Mouse (Mus musculus) C2C12 (cell line): ENCODE measurements at regions not wholly inside any gene's neighbourhood (a gene's known extent, or its start where the extent isn't known, plus 50 kb on each side); places are given as distances from the start of the nearest gene placed in this dataset.

Source experiments
- H3K27me3 ChIP-seq: one replicate; pipeline ENCODE4 v1.6.1; 2011; ENCODE audit not compliant: control insufficient read depth, insufficient read depth, insufficient read length
- H3K36me3 ChIP-seq: one replicate; pipeline ENCODE4 v1.6.1; 2011; ENCODE audit not compliant: control insufficient read depth, insufficient read depth
- H3K4me3 ChIP-seq: one replicate; pipeline ENCODE4 v1.5.1; 2011; ENCODE audit warnings: mild to moderate bottlenecking, control low read depth; ENCODE audit not compliant: poor library complexity, insufficient read depth, severe bottlenecking
- H3K79me2 ChIP-seq: one replicate; pipeline ENCODE4 v1.6.1; 2011; ENCODE audit not compliant: control insufficient read depth, insufficient read depth
- H3K79me3 ChIP-seq: one replicate; pipeline ENCODE4 v1.6.1; 2011; ENCODE audit warnings: low read depth, control low read depth
- H3ac ChIP-seq: one replicate; pipeline ENCODE3; 2011; ENCODE audit warnings: low read depth; ENCODE audit not compliant: control insufficient read depth, insufficient read length
- CEBPB ChIP-seq: IDR thresholded peaks from one replicate; pipeline ENCODE4 v1.6.1; 2011; ENCODE audit warnings: low read depth, mild to moderate bottlenecking, control low read depth, moderate library complexity
- CTCF ChIP-seq: IDR thresholded peaks from one replicate; pipeline ENCODE4 v1.5.1; 2011; ENCODE audit not compliant: control insufficient read depth, insufficient read depth, insufficient read length
- FOSL1 ChIP-seq: IDR thresholded peaks from one replicate; pipeline ENCODE4 v1.8.0; 2011; ENCODE audit warnings: mild to moderate bottlenecking, low read length; ENCODE audit not compliant: poor library complexity, insufficient read depth, severe bottlenecking
- MAX ChIP-seq: IDR thresholded peaks from one replicate; pipeline ENCODE4 v1.6.1; 2011; ENCODE audit warnings: mild to moderate bottlenecking, control low read depth
- MYOD1 ChIP-seq: IDR thresholded peaks from one replicate; pipeline ENCODE4 v1.6.1; 2011; ENCODE audit warnings: low read depth; ENCODE audit not compliant: control insufficient read depth, insufficient read length
- MYOG ChIP-seq: IDR thresholded peaks from one replicate; pipeline ENCODE4 v1.6.1; 2011; ENCODE audit not compliant: control insufficient read depth, insufficient read length; ENCODE audit errors: extremely low read depth
- USF1 ChIP-seq: IDR thresholded peaks from one replicate; pipeline ENCODE4 v1.6.1; 2011; ENCODE audit warnings: low read depth, mild to moderate bottlenecking, control low read depth, moderate library complexity

GRCm38 (mm10) chr14:79844306-79844705 is 73.2 kb upstream of the Pcdh8 start:
- TF ChIP-seq CEBPB, result no peak
- TF ChIP-seq FOSL1, result no peak
- TF ChIP-seq CTCF, result no peak
- TF ChIP-seq MYOD1, result no peak
- TF ChIP-seq MAX, result no peak
- TF ChIP-seq USF1, result no peak
- no peak for TF ChIP-seq MYOG
- Histone ChIP-seq H3K36me3 (no peaks in the 10 kb centered on the region), H3K4me3 (no peak overlapping the region), H3K79me2 (no peaks in the 10 kb centered on the region), H3K27me3 (no peaks in the 10 kb centered on the region), H3K79me3 (no peaks in the 10 kb centered on the region), H3ac (no peak overlapping the region)

DNA sequence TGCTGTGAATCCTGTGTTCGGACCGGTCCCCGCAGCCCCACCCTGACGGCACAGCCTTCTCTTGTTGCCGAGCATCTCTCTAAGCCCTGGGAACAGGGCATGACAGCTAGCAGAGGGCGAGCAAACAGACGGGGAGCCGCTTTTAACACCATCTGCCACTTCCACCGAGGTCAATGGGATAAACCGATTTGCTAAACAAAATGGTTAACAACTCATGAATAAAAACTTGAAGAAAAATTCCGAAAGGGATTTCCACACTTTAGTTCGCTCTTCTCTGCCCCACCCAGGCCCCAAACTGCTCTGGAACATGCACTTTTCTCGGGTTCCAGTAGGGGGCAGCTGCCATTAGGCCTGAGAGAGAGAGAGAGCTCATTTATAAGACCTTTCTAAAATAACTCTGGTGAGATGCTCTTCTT is 72.0 kb upstream of the Pcdh8 start:
- Histone ChIP-seq H3K27me3 (no peaks in the 10 kb centered on the region), H3K79me2 (no peaks in the 10 kb centered on the region), H3ac (no peak overlapping the region), H3K36me3 (no peaks in the 10 kb centered on the region), H3K4me3 (no peak overlapping the region), H3K79me3 (no peaks in the 10 kb centered on the region)
- TF ChIP-seq MAX (no peak), MYOD1 (no peak), CTCF (no peak), FOSL1 (no peak), CEBPB (no peak), MYOG (no peak), USF1 (no peak)

DNA sequence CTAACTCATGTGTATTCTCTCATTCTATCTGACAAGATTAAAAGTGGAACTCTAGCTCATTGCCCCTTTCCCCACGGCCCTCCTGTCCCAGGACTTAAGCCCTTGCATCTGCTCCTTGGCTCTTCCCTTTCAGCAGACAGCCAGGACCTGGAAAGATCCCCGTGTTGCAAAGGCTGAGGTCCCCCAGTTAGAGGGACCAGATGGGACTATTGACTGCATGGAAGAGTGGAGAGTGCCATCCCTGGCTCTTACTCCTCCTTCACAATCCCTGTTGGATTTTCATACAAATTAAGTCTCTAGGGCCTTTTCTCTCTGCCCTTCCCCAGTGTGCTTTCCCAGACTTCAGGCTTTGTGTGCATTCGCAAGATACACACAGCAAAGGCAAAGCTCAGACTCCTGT is 71.6 kb upstream of the Pcdh8 start:
- Histone ChIP-seq H3K79me3 (no peaks in the 10 kb centered on the region), H3K27me3 (no peaks in the 10 kb centered on the region), H3K4me3 (no peak overlapping the region), H3K36me3 (no peaks in the 10 kb centered on the region), H3K79me2 (no peaks in the 10 kb centered on the region), H3ac (no peak overlapping the region)
- no peak for TF ChIP-seq FOSL1
- TF ChIP-seq MAX, result no peak
- TF ChIP-seq USF1, result no peak
- no peak for TF ChIP-seq MYOG
- no peak for TF ChIP-seq CTCF
- TF ChIP-seq CEBPB, result no peak
- TF ChIP-seq MYOD1, result no peak

GRCm38 (mm10) chr14:79837101-79837500 is 66.0 kb upstream of the Pcdh8 start:
- no peak for TF ChIP-seq CEBPB
- Histone ChIP-seq H3ac (no peak overlapping the region), H3K27me3 (no peaks in the 10 kb centered on the region), H3K4me3 (no peak overlapping the region), H3K79me3 (no peaks in the 10 kb centered on the region), H3K36me3 (no peaks in the 10 kb centered on the region), H3K79me2 (no peaks in the 10 kb centered on the region)

GRCm38 (mm10) chr14:79836186-79836585 is 65.1 kb upstream of the Pcdh8 start:
- Histone ChIP-seq H3ac (no peak overlapping the region), H3K36me3 (no peaks in the 10 kb centered on the region), H3K4me3 (no peak overlapping the region), H3K79me3 (no peaks in the 10 kb centered on the region), H3K27me3 (no peaks in the 10 kb centered on the region), H3K79me2 (no peaks in the 10 kb centered on the region)
- TF ChIP-seq CTCF, result no peak
- no peak for TF ChIP-seq MYOG
- TF ChIP-seq MAX, result no peak
- TF ChIP-seq USF1, result no peak
- no peak for TF ChIP-seq FOSL1
- no peak for TF ChIP-seq CEBPB
- TF ChIP-seq MYOD1, result no peak

GRCm38 (mm10) chr14:79824670-79825446 is 53.7 kb upstream of the Pcdh8 start:
- Histone ChIP-seq H3K27me3 (no peaks in the 10 kb centered on the region), H3K4me3 (no peak overlapping the region), H3K36me3 (no peaks in the 10 kb centered on the region), H3K79me2 (no peaks in the 10 kb centered on the region), H3K79me3 (no peaks in the 10 kb centered on the region), H3ac (no peak overlapping the region)
- TF ChIP-seq MYOD1, result peak; percentile 46
- no peak for TF ChIP-seq USF1

DNA sequence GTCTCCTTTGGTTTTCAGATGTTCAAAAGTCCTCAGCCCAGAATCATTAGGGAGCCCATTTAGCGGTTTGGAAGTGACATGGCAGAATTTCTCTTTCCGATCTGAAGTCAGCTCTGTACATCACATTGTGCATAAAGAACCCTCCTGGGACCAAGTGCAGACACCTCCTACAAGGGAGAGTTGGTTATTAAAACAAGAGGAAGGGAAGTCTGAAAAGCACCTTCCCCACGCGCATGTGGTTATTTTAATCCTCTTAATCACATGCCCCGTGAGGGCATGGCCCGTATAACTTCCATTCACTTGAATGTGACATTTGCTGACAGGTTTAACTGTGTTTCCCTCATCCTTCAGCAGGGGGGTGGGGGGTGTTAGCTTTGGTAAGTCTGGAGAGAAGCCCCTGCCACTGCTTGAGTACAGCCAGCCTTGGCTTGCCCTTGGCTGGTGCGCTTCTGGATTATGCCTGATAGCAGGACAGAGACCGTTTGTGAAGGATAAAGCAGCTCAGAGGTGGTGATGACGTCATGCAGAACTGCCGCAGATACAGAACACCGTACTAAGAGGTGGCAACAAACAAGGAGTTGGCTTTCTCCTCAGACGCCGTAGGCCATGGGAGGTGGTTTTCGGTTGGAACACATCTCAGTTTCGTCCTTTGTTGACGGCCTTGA is 51.5 kb upstream of the Pcdh8 start:
- Histone ChIP-seq H3K36me3 (no peaks in the 10 kb centered on the region), H3K27me3 (no peaks in the 10 kb centered on the region), H3K79me2 (no peaks in the 10 kb centered on the region), H3K4me3 (no peak overlapping the region), H3ac (no peak overlapping the region), H3K79me3 (no peaks in the 10 kb centered on the region)
- no peak for TF ChIP-seq FOSL1
- no peak for TF ChIP-seq MYOD1
- TF ChIP-seq CTCF, result no peak
- TF ChIP-seq CEBPB, result no peak
- TF ChIP-seq USF1, result no peak
- TF ChIP-seq MYOG, result no peak
- TF ChIP-seq MAX, result no peak
